Mouse (Mus musculus): ENCODE results near the gene Golgb1. TPM values are rescaled to one million over a fixed set of nuclear protein-coding genes. Genes with fewer than 3 reads are reported as not detected.
"Not testable (repeated sequence)": the region's sequence is repeated elsewhere in the genome, so short reads cannot be mapped to it uniquely, and the experiment has no call there.

Golgb1 gene
- 10 to 100 TPM; 36.0 to 41.0 TPM for total RNA-seq (2021)
- long read RNA-seq, experiment 1, partial matches to known transcripts: 2 of 5 reads
- long read RNA-seq, experiment 1, other reads (novel, unspliced or antisense): 3 of 5 reads
- long read RNA-seq, experiment 2, partial matches to known transcripts: 3 of 4 reads
- long read RNA-seq, experiment 2, other reads (novel, unspliced or antisense): 1 of 4 reads

DNA sequence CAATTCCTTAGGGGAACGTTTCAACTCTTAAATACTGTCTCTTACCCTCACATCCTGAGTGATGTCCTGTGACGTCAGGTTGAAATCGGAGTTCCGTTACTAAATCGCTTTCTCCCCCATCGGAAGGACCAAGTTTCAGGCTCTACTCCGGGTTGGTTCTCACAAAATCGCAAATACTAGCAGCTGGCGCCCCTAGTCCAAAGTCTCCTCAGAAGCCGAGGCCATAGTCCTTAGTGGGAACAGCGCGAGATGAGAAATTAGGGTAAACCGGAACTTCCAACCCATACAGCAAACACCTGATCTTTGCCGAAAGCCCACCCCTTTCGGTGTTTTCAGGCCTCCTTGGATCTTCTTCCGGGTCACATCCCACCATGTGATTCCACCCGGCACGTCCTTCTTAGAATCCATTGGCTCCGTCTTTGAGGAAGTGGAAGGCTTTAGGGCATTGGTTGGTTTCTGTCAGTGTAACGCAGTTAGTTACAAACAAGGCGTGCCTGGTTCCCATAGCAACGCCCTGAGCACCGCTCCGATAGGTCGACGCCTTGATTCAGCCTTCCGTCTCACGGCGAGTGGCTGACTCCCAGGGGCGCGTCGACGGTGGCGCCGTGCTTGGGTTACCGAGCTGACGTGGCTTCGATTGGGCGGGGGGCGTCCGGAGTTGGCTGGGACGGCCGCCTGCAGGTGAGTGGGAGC, at the start of gene Golgb1, which contains the start of gene Eaf2:
TSS of gene Golgb1 (plus strand) at position 558 of the 693 bp plus-strand sequence.
TSS of gene Eaf2 (minus strand) at position 421 of the 693 bp plus-strand sequence.
- DNase-seq: peak; percentile 92 to 95
- intact Hi-C loops (cut with DNase I): loop anchor here (10.0 kb wide), 1 partner anchor 800 kb away; the partner anchor contains the start of genes Ccdc58 and Fam162a

DNA sequence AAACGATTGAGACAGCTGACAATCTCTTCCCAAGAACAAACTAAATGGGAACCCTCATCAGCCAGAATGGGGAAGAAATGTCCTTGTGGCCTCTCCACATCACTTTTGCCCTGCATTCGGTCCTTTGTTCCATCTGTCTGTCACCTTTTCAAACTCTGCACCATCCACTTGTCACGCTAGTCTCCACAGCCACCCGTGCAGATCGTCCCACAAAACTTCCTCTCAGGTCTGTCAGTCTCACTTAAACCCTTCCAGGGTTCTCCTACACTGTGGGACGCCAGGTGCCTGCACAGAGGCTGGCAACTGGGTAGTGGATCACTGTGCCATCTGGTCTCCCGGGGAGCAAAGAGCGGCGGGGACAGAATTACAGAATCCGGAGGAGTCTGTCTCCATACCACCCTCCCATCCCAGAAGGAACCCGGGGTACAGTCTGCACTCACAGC, 47.3 kb upstream of the Golgb1 start:
- intact Hi-C loops (cut with DNase I): loop anchor here (10.0 kb wide), 1 partner anchor 753 kb away; the partner anchor contains the start of genes Ccdc58 and Fam162a
- DNase-seq: no peak

DNA sequence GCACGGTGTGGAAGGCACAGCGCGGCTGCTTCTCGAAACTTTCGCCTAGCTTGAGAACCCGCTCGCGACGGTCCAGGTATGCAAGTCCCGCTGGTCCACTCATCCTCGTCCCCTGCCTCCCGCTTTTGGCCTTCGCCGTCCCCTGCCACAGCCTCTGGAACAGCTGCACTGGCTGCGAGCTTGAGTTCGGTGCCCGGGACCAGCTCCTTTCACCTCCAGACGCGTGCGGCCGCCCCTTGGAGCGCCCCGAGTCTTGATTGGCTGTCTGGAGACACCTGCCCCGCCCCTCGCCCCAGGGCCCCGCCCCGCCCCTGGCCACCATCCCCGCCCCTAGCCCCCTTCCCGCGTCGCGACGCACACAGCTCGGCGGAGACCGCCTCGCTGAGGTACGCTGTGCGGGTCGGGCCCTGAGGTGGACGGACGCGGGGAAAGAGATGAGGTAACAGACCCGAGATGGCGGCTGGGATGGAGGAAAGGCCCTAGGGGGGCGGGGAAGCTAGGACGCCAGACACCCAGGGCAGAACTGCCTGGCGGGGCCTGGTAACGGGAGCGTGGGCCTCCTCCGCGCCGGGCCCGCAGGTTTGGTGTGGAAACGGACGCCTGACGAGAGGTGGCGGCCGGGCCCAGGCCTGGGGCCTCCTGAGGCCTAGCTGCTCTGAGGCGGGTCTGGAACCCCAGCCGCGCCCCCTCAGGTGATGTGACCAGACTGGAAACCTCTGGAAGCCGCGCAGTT, 46.7 kb upstream of the Golgb1 start, which contains the start of gene Iqcb1:
TSS of gene Iqcb1 (plus strand) at position 332 of the 733 bp plus-strand sequence.
- intact Hi-C loops (cut with DNase I): loop anchor here (10.0 kb wide), 1 partner anchor 753 kb away; the partner anchor contains the start of genes Ccdc58 and Fam162a
- DNase-seq: peak; percentile 79 to 85

DNA sequence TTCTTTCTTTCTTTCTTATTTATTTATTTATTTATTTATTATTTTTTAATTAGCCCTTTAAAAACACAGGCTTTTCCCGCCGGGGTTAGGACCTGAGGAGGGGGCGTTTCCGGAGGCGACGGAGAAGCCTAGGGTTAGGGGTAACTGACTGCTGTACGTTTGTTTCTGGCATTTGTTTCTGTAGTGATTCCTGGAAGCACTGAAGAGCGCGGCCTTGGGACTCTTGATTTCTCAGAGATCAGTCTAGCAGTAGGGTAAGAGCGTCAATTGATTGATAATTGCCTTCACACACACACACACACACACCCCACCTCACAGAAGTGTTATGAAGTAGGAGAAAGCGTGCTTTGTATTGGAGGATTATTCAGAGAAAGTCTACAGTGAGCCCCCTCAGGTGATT, 46.1 kb upstream of the Golgb1 start:
- DNase-seq: no peak
- intact Hi-C loops (cut with DNase I): loop anchor here (10.0 kb wide), 1 partner anchor 754 kb away; the partner anchor contains the start of genes Ccdc58 and Fam162a

DNA sequence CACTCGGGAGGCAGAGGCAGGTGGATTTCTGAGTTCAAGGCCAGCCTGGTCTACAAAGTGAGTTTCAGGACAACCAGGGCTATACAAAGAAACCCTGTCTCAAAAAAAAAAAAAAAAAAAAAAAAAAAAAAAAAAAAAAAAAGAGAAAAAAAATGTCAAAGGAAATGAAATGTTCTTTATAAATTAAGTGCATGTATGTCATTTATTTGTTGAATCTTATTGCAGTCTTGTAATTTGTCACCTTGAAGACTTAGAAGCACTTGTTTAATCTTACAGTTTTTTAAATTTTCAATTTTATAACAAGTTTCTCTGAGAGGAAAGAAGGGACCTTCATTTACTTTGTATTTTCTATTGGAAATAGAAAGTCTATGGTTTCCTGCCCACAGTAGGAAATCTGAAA, 28.0 kb upstream of the Golgb1 start:
- intact Hi-C loops (cut with DNase I); DNase-seq: not testable (repeated sequence)

DNA sequence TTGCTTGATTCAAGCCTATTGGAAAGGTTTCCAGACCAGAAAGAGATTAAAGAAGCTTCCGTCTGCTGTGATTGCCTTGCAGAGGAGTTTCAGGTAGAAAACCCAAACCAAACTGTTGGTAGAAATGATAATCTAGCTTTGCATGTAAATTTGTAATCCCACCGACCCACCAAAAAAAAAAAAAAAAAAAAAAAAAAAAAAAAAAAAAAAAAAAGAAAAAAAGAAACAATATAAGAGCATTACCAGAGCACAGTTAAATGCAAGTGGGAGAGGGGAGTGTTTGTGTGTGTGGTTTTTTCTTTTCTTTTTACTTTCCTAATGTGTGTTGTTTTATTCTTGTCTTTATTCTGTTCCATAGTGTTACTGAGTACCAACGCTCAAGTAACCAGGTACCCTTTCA, 23.7 kb upstream of the Golgb1 start:
- intact Hi-C loops (cut with DNase I): no loop called here

DNA sequence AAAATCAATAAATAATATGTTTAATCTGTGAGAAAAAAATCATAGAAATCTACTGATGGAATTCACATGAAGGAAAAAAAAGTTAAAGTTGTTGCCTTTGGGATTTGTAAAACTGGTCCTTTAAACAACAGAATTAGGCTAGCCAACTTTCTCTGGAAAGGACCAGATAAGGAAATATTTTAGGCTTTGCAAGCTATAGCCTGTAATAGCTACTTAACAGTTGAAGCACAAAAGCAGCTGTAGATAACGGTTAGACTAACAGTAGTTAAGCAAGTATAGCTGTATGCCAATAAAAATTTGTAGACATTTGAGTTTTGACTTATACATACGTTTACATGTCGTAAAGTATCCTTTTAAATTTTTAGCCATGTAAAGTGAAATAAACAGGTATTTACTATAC, 11.4 kb upstream of the Golgb1 start:
- intact Hi-C loops (cut with DNase I): no loop called here
- DNase-seq: no peak

More for the DNA sequence above, 23.7 kb upstream of the Golgb1 start:
- no peak for DNase-seq

DNA sequence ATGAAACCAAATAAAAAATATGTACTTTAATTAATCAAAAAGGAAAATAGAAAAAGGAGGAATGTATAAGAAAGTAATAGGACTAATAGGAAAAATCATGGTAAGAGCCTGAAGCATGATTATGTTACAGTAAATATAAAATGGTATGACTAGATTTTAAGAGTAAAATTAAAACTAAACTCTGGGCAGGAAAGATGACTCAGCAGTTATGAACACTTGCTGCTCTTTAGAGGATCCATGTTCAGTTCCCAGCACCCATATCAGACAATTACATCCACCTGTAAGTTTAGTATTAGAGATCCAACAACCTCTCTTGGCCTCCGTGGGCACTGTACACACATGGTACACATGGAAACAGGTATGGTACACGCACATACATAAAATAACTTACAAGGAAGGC, 5.5 kb upstream of the Golgb1 start:
- no peak for DNase-seq

DNA sequence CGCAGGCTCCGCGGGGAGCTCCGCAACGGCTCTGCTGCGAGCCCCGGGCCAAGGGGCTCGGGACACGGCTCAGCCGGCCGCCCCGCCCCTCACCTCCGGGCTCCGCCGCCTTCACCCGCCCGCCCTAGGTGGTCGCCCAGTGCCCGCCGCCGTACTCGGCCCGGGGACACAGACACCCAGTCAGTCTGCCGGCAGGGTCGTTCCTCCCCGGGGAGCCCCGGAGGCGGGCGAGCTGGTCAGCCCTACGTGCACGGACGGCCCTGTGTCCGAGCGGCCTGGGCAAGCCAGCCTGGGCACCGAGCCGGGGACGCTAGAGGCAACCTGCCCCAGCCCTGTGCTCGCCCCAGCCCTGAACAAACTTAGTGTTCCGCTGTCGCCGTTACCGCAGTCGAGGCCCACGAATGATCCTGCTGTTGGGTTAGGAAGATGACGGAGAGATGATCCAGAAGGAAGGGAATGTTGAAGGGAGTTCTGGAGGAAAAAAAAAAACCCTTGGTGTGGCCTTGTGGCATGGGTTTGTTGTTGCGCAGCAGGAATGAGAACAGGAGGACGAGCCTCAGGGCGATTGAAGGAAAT, 424 bp downstream of the Golgb1 start:
- peak in 1 of 2 experiments; percentile 58 for DNase-seq
- intact Hi-C loops (cut with DNase I): loop anchor here (10.0 kb wide), 1 partner anchor 801 kb away; the partner anchor contains the start of genes Ccdc58 and Fam162a

More for the DNA sequence above, 5.5 kb upstream of the Golgb1 start:
- intact Hi-C loops (cut with DNase I): no loop called here

DNA sequence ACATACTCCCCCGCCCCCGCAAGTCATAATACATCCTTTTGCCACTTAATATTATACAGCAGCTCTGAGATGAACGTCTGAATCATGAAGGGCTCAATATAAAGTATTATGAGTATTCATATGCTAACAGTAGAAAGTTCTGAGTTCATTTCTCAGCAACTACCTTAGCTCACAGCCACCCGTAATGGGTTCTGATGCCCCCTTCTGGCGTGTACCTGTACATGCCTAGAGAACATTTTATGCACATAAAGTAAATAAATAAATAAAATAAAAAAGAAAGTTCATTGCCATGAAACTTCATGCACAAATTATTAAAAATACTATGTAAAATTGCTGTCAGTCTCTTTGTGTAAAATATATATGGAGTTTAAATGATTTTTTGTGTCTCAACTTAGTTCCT, 2.4 kb downstream of the Golgb1 start:
- intact Hi-C loops (cut with DNase I): loop anchor here (2.0 to 10.0 kb wide), 2 partner anchors 133 to 803 kb away; partner anchors contain the start of genes Ccdc58, Fam162a and Polq
- no peak for DNase-seq

DNA sequence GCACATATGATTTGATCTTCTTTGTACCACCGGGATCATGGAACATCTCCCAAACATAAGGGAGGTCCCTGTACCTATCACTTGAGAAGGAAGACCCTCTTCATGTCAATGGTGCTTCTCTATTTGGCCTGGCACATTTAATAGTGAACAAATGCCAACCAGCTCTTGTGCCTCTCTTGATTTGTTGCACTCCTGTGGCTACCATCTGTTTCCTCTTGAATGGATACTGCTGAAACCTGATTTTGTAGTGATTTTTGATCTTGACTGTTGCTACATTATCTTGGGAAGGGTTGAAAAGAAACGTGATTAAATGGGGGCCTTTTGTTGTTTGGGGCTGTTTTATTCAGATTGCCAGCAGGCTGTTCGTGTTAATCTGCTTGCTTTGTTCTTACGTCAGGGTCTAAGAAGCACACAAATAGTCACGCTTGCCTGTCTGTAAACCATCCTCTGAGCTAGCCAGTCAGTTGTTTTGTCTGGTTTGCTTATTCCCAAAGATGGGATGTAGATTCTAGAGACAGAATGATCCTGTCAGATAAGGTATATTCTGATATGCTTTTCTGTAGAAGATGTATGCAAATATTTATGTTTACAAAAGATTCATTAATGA, 7.9 kb downstream of the Golgb1 start:
- intact Hi-C loops (cut with DNase I): no loop called here
- DNase-seq: no peak

DNA sequence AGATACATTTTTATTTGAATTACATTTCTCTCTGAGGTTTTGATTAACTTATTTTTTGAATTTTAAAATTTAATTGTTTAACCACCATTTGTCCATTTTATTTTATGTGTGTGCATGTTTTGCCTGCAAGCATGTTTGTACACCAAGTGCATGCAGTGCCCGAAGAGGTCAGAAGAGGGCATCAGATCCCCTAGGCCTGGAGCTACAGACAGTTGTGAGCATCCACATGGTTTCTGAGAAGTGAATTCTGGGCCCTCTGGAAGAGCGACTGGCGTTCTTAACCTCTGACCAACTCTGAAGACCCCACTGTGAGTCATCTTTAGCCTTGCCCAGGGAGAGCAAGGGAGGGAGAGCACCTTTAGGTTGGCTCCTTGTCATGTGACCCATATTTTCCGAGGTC, 9.9 kb downstream of the Golgb1 start:
- intact Hi-C loops (cut with DNase I): no loop called here
- peak; percentile 24 to 46 for DNase-seq

DNA sequence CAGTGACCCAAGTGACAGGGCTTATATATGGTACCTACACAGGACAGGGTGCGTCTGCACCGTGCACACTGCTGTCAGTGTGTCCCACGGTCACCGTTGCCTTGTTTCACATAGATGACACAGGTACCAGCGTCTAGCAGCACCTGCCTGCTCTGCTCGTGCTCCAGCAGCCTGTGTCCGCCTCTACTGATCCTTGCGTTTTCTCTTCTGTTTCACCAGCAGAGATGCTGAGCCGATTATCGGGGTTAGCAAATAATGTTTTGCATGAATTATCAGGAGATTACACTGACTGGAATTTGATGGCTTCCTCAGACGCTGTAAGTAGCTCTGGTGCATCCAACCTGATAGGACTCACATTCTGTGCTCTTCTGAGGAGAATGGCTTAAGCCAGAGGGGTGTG, 11.0 kb downstream of the Golgb1 start:
- intact Hi-C loops (cut with DNase I): no loop called here
- no peak for DNase-seq

DNA sequence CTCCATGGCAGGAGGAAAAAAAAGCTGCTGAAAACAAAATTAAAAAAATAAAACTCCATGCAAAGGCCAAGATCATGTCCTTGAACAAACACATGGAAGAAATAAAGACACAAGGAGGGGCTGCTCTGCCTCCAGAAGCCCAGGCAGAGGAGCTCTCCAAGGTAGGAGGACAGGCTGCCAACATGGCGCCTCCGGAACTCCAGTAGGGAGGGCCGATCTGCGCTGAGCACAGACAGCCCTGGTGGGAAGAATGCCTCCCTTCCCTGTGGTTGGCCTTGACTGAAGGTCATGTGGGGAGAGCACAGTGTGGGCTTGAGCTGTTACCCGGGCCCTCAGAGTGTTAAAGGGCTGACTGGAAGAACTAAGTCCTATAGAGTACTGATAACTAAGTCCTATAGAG, 12.6 kb downstream of the Golgb1 start:
- intact Hi-C loops (cut with DNase I): no loop called here
- no peak for DNase-seq

DNA sequence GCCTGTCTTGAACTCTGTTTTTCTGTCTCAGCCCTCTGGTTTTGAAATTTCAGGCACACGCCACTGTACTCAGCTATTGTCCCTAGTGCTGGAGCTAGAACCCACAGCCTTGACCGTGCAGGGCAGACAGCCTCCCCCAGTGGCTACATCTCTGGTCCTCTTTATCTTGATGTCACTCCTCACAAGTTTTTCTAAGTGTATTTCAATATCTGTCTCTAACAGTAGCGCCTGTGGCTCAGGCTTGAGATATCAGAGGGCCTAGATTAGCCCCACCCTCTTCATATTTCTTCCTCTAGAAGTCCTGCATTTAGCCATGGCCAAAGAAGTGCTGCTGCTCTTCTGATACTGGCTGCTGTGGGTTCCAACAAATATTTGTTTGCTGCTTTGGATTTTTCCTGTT, 15.6 kb downstream of the Golgb1 start:
- intact Hi-C loops (cut with DNase I): no loop called here
- DNase-seq: no peak

DNA sequence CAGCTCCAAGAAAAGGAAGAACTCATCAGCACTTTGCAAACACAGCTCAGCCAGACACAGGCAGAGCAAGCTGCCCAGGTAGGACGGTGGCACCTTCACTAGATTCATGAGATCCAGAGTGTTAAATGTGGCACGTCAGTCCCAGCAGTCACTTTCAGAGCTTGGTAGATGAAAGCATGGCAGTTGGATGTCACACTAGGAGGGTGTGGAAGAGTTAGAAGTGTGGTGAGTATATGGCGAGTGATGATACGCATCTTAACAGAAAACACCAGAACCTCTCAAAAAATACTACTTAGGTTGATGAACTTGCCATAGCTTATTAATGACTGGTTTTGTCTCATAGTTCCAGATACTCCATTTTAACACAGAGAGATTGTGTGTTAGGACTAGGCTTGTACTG, 16.5 kb downstream of the Golgb1 start:
- intact Hi-C loops (cut with DNase I): no loop called here
- DNase-seq: no peak

DNA sequence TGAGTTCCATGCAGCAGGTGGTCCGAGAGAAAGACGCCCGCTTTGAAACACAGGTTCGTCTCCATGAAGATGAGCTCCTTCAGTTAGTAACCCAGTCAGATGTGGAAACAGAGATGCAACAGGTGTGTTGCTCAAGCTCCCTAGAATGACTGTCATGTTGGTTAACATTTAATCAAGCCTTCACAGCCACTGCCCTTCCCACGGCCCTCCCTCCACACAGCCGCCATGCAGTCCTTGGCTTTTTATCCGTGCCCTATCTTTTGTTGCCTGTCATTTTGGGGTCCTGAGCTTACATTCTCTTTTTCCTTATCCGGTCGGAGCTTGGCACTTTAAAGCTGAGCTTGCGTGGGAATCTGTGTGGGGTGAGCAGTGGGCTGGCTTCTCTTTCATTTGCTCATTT, 18.4 kb downstream of the Golgb1 start:
- intact Hi-C loops (cut with DNase I): no loop called here
- DNase-seq: no peak

DNA sequence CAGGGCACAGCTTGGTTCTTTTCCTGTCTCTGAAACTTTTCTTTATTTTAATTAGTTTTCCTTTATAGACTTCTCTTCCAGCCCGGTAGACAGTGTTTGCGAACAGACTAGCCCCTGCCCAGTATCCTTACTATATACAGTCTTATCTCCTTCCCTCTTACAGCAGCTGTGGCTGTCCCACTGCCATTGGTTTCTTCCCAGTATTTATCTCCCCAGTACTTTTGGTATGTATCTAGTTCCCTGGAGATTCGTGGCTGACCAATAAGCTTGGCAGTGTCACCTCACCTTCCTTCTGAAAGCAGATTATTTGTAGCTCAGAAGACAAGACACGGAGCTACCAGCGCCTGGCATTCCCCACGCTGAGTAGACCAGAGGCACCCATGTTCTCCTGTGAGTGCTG, 21.8 kb downstream of the Golgb1 start:
- intact Hi-C loops (cut with DNase I): no loop called here
- DNase-seq: no peak

DNA sequence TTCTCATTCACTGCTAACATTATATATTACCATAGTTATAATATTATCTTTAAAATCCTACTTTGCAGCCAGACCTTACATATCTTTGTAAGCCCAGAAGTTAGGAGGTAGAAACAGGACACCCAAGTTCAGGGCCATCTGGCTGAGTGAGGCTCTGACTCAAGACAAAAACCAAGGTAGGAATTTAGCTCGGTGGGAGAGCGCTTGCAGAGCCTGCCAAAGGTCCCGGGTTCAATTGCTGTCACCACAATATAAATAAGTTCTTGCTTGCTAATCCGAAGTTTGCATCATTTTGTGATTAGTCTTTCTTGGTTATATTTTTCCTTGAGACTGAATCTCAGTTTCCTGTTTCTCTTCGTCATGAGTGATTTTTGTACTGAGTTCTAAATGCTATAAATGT, 28.2 kb downstream of the Golgb1 start:
- no peak for DNase-seq
- intact Hi-C loops (cut with DNase I): no loop called here

DNA sequence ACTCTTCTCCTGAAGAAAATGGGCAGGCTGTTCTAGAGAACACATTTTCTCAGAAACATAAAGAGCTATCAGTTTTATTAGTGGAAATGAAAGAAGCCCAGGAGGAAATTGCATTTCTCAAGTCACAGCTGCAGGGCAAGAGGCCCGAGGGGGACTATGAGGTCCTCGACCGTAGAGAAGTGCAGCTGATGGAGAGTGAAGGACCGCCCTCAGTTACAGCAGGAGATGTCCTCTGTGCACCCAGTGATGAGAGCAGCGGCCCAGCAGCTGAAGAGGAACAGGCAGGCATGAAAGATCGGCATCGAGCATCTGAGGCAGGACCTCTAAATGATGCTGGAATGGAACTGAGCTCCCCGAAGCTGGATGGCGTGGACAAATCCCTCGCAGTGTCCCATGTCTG, 37.0 kb downstream of the Golgb1 start:
- intact Hi-C loops (cut with DNase I): no loop called here
- no peak for DNase-seq

All from heart, postnatal 14 days (tissue).